Mouse (Mus musculus) intestine, embryonic 16.5 days (tissue): Measurements from ENCODE around the gene Rbfox2. TPM values are rescaled to one million over a fixed set of nuclear protein-coding genes. Genes with fewer than 3 reads are reported as not detected.

Experiments
- ATAC-seq: fragments of 200-750 bp; cut with Nextera tagmentation; 2 replicates; pipeline ENCODE4 v1.8.0; 2017; ENCODE audit warnings: moderate TSS enrichment, moderate library complexity
- H3K27ac ChIP-seq: fragments of 300-500 bp; sonication (generic); 2 replicates; pipeline ENCODE4 v1.5.1; 2014; ENCODE audit warnings: mild to moderate bottlenecking, low read length
- H3K27me3 ChIP-seq: fragments of 300-500 bp; sonication (generic); replicated peaks from 2 replicates; pipeline ENCODE4 v1.6.1; 2014; ENCODE audit warnings: low read length, control low read depth, mixed read lengths; ENCODE audit not compliant: control insufficient read depth, insufficient read depth
- H3K36me3 ChIP-seq: fragments of 300-500 bp; sonication (generic); 2 replicates; pipeline ENCODE4 v1.6.1; 2014; ENCODE audit warnings: low read length, control low read depth; ENCODE audit not compliant: control insufficient read depth, insufficient read depth
- H3K4me1 ChIP-seq: fragments of 300-500 bp; sonication (generic); 2 replicates; pipeline ENCODE4 v1.6.1; 2014; ENCODE audit warnings: low read length, control low read depth, mixed read lengths; ENCODE audit not compliant: control insufficient read depth, insufficient read depth
- H3K4me2 ChIP-seq: fragments of 300-500 bp; sonication (generic); 2 replicates; pipeline ENCODE4 v1.6.1; 2014; ENCODE audit warnings: low read depth, low read length, control low read depth
- H3K4me3 ChIP-seq: fragments of 300-500 bp; sonication (generic); 2 replicates; pipeline ENCODE4 v1.5.1; 2014; ENCODE audit warnings: mild to moderate bottlenecking, low read length
- H3K9ac ChIP-seq: fragments of 300-500 bp; sonication (generic); 2 replicates; pipeline ENCODE4 v1.6.1; 2014; ENCODE audit warnings: low read depth, low read length
- H3K9me3 ChIP-seq: fragments of 300-500 bp; sonication (generic); 2 replicates; pipeline ENCODE4 v1.6.1; 2016; ENCODE audit warnings: low read length, control low read depth; ENCODE audit not compliant: control insufficient read depth
- WGBS: fragments of 180-500 bp; shearing (Covaris S2); extraction: QIAGEN DNeasy Blood & Tissue Kit; methylation state at CpG from one replicate; pipeline ENCODE4 v1.1.7; 2014; 5-methylcytosine and 5-hydroxymethylcytosine counted together
- polyA plus RNA-seq: library from polyadenylated mRNA; unstranded; fragments of >200 nt; fragmentation: Nextera tagmentation; extraction: Ambion mirVana; gene quantifications from 2 replicates; pipeline ENCODE4 v1.2.1, GENCODE M21; 2015

Gene Rbfox2
- polyA plus RNA-seq, 1 experiment from 2014 or later = 31.5 TPM

- no peaks in the 10 kb centered on the region for H3K36me3 ChIP-seq
- H3K4me3 ChIP-seq = no peak overlapping the region
- H3K27ac ChIP-seq = no peak overlapping the region
- H3K9me3 ChIP-seq = no peaks in the 10 kb centered on the region
- 85% methylated on average over 4 of the region's 4 CpGs for WGBS
- ATAC-seq = no peak
- no peak overlapping the region for H3K9ac ChIP-seq
- peaks cover 38% of the 10 kb centered on the region for H3K4me1 ChIP-seq
- H3K4me2 ChIP-seq = no peak overlapping the region
- no peaks in the 10 kb centered on the region for H3K27me3 ChIP-seq
Measured at GRCm38 (mm10) chr15:77146942-77147341, 159.9 kb downstream of the Rbfox2 start.

DNA sequence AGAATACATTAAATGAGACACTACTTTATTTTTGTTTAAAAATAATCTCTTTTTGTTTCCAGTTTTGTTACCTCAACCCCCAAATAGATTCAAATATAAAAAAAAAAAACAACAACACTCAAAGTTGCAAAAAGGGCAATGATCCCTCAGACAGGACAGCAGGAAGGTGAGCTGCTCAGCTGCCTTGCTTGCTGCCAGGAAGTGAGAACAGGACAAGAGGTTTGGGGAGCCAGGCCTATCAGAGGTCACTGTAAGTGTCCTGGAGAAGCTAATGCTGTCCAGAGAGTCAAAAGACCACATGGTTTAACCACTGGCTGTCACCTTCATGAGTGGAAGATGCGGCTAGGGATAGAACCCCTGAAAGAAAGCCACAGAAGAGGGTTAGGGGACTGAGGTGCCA is 161.8 kb downstream of the Rbfox2 start:
- no peak overlapping the region for H3K4me3 ChIP-seq
- H3K4me1 ChIP-seq = peaks cover 22% of the 10 kb centered on the region
- no peak for ATAC-seq
- no peaks in the 10 kb centered on the region for H3K27me3 ChIP-seq
- no peaks in the 10 kb centered on the region for H3K9me3 ChIP-seq
- no peak overlapping the region for H3K9ac ChIP-seq
- H3K4me2 ChIP-seq = no peak overlapping the region
- H3K36me3 ChIP-seq = no peaks in the 10 kb centered on the region
- 95% methylated on average over 1 of the region's 1 CpGs for WGBS
- no peak overlapping the region for H3K27ac ChIP-seq

- no peak for ATAC-seq
- WGBS = 76% methylated on average over 5 of the region's 5 CpGs
- H3K4me2 ChIP-seq = no peak overlapping the region
Measured at GRCm38 (mm10) chr15:77142787-77143186, 164.0 kb downstream of the Rbfox2 start.

DNA sequence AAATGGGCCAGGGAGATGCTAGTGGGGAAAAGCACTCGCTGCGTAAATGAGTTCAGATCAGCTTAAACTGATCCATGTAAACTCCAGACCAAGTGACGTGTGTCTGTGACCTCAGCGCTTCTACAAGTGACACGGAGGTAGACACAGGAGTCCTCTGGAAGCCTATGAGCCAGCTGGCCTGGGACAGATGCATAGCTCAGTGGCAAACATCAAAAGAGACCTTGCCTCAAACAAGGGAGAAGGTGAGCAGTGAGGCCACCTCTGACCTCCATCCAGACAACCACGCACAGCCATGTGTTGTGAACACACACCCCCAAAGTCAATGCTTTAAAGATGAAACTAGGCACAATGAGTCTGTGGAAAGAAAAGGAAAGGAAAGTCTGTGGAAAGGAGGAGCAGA is 164.5 kb downstream of the Rbfox2 start:
- Histone ChIP-seq H3K4me2 (no peak overlapping the region), H3K36me3 (no peaks in the 10 kb centered on the region), H3K9me3 (no peaks in the 10 kb centered on the region), H3K4me3 (no peak overlapping the region), H3K27me3 (no peaks in the 10 kb centered on the region), H3K9ac (peak overlapping the region; percentile 15; the same call in 1 of the 2 replicates), H3K27ac (no peak overlapping the region), H3K4me1 (peaks cover 15% of the 10 kb centered on the region)
- no peak for ATAC-seq
- 55% methylated on average over 6 of the region's 6 CpGs for WGBS

More at GRCm38 (mm10) chr15:77142787-77143186, 164.0 kb downstream of the Rbfox2 start:
- Histone ChIP-seq H3K36me3 (no peaks in the 10 kb centered on the region), H3K9ac (peak overlapping the region; percentile 15; the same call in 1 of the 2 replicates), H3K27ac (no peak overlapping the region), H3K4me3 (no peak overlapping the region), H3K4me1 (peaks cover 15% of the 10 kb centered on the region), H3K27me3 (no peaks in the 10 kb centered on the region), H3K9me3 (no peaks in the 10 kb centered on the region)

DNA sequence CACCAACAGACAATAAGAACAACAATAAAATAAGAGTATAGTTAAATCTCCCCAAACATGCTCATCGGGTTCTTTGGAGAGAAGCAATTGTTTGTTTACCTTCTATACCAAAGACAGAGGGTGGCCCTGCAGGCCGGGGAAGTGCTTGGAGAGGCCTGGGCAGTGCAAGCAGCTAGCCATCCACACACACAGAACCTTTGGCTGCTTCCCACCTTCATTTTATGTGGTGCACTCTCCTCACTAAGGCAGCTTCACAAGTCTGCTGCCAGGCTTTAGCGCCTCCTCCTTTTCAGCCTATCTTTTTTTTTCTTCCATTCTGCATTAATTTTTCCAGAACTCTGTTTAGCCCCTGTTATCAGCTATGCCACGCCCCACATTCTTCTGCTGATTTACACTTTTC is 165.1 kb downstream of the Rbfox2 start:
- no peak overlapping the region for H3K27ac ChIP-seq
- H3K4me1 ChIP-seq = peaks cover 15% of the 10 kb centered on the region
- WGBS = 48% methylated on average over 4 of the region's 4 CpGs
- H3K4me2 ChIP-seq = no peak overlapping the region
- ATAC-seq = no peak
- H3K36me3 ChIP-seq = no peaks in the 10 kb centered on the region
- no peak overlapping the region for H3K9ac ChIP-seq
- no peaks in the 10 kb centered on the region for H3K9me3 ChIP-seq
- no peak overlapping the region for H3K4me3 ChIP-seq
- H3K27me3 ChIP-seq = no peaks in the 10 kb centered on the region

DNA sequence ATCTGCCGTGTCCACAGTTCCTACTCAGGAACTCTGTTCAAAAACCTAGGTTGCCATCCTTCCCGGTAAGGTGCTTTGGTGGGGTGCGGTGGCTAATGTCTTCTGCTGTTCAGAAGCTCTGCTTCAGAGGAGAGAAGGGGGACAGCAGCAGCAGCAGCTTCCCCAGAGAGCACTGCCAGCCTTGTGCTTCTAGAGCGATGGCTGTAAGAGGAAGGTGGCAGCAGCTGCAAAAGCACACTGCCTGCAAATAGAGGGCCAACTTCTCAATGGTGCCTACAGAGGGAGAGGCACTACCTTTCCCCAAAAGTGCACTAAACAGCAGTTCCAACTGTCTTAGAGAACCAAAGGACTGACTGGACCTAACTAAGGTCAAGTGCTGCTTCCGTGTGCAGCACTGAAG is 168.5 kb downstream of the Rbfox2 start:
- H3K9me3 ChIP-seq = no peaks in the 10 kb centered on the region; the same call in 1 of the 2 replicates
- no peak overlapping the region for H3K4me2 ChIP-seq
- H3K27ac ChIP-seq = no peak overlapping the region
- no peak for ATAC-seq
- H3K27me3 ChIP-seq = no peaks in the 10 kb centered on the region
- H3K36me3 ChIP-seq = peaks cover 4% of the 10 kb centered on the region; the same call in 1 of the 2 replicates
- H3K4me1 ChIP-seq = peaks cover 13% of the 10 kb centered on the region
- H3K4me3 ChIP-seq = no peak overlapping the region
- no peak overlapping the region for H3K9ac ChIP-seq
- 56% methylated on average over 5 of the region's 5 CpGs for WGBS

DNA sequence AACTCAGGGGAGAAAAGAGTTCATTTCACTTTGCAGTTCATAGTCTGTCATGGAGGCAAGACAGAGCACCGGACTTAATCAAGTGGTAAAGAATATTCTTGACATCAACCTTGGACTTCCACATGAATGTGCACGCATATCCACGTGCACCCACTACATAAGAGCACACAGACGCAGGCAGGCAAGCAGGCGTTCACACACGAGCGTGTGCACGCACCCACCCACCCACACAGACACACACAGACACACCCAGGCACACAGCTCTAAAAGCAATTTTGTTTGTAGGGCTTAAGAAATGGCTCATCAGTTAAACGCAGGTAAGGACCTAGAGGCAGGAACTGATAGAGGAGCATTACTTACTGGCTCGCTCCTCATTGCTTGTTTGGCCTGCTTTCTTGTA is 172.3 kb downstream of the Rbfox2 start:
- Histone ChIP-seq H3K9ac (no peak overlapping the region), H3K4me2 (no peak overlapping the region), H3K4me3 (no peak overlapping the region), H3K27me3 (no peaks in the 10 kb centered on the region), H3K36me3 (peaks cover 7% of the 10 kb centered on the region), H3K27ac (no peak overlapping the region), H3K9me3 (no peaks in the 10 kb centered on the region; the same call in 1 of the 2 replicates), H3K4me1 (peaks cover 6% of the 10 kb centered on the region)
- WGBS = 96% methylated on average over 10 of the region's 10 CpGs
- ATAC-seq = no peak

- peaks cover 8% of the 10 kb centered on the region for H3K4me1 ChIP-seq
- H3K4me3 ChIP-seq = no peak overlapping the region
- H3K36me3 ChIP-seq = peaks cover 2% of the 10 kb centered on the region; the same call in 1 of the 2 replicates
- no peaks in the 10 kb centered on the region for H3K27me3 ChIP-seq
- no peak overlapping the region for H3K4me2 ChIP-seq
- H3K27ac ChIP-seq = no peak overlapping the region
- H3K9me3 ChIP-seq = no peaks in the 10 kb centered on the region
- H3K9ac ChIP-seq = no peak overlapping the region
- no peak for ATAC-seq
- 87% methylated on average over 8 of the region's 8 CpGs for WGBS
Measured at GRCm38 (mm10) chr15:77129154-77129553, 177.7 kb downstream of the Rbfox2 start.

DNA sequence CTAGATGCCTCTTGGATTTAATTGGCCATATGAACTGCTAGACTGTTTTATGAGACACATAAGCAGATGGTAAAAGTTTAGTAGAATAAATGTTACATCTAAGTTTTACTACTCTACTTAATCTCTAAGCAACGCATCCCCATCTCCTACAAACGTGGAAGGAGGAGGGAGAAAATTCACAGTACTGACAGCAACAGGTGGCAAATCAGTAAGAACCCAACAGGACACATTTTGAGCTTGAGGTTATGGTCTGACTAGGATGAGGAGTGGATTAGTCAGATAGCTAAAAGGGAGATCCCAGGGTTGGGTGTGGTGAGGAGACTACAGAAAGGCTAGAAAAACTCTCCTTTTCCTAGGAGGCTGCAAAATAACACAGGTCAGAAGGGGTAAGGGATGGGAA is 179.1 kb downstream of the Rbfox2 start:
- H3K4me1 ChIP-seq = peaks cover 14% of the 10 kb centered on the region
- peaks cover 2% of the 10 kb centered on the region; the same call in 1 of the 2 replicates for H3K36me3 ChIP-seq
- no peak overlapping the region for H3K27ac ChIP-seq
- H3K4me2 ChIP-seq = no peak overlapping the region
- no peak overlapping the region for H3K9ac ChIP-seq
- no peaks in the 10 kb centered on the region for H3K9me3 ChIP-seq
- ATAC-seq = no peak
- no peaks in the 10 kb centered on the region for H3K27me3 ChIP-seq
- 64% methylated on average over 2 of the region's 2 CpGs for WGBS
- H3K4me3 ChIP-seq = no peak overlapping the region

- no peak overlapping the region for H3K9ac ChIP-seq
- WGBS = 83% methylated on average over 3 of the region's 3 CpGs
Measured at GRCm38 (mm10) chr15:77126674-77127073, 180.1 kb downstream of the Rbfox2 start.

More at GRCm38 (mm10) chr15:77126674-77127073, 180.1 kb downstream of the Rbfox2 start:
- H3K4me1 ChIP-seq = peaks cover 14% of the 10 kb centered on the region
- ATAC-seq = no peak
- no peak overlapping the region for H3K4me2 ChIP-seq
- H3K27ac ChIP-seq = no peak overlapping the region
- no peaks in the 10 kb centered on the region for H3K27me3 ChIP-seq
- H3K36me3 ChIP-seq = no peaks in the 10 kb centered on the region
- H3K4me3 ChIP-seq = no peak overlapping the region
- H3K9me3 ChIP-seq = no peaks in the 10 kb centered on the region
